Mouse (Mus musculus) CH12.LX (cell line): ENCODE results near the gene Hoxc5. TPM values are rescaled to one million over a fixed set of nuclear protein-coding genes. Genes with fewer than 3 reads are reported as not detected.

Source experiments
- DNase-seq: peaks from one replicate; pipeline ENCODE4 v3.0.0-alpha.2; 2013; ENCODE audit errors: extremely low read depth
- H3K27ac ChIP-seq: 2 replicates; pipeline ENCODE4 v1.5.1; 2012; ENCODE audit warnings: low read depth, mild to moderate bottlenecking, control low read depth, moderate library complexity; ENCODE audit not compliant: insufficient read depth
- H3K27me3 ChIP-seq: replicated peaks from 2 replicates; pipeline ENCODE3; 2012; ENCODE audit warnings: inconsistent platforms
- H3K36me3 ChIP-seq, 2 experiments: replicated peaks in 1 of 2; 2 replicates each; pipeline versions ENCODE3 to v1.6.1; 2012; ENCODE audit warnings: inconsistent platforms in 1 of 2, low read length in 1 of 2, mild to moderate bottlenecking in 1 of 2, mixed read lengths in 1 of 2, moderate library complexity in 1 of 2; ENCODE audit not compliant: control insufficient read depth in 1 of 2, insufficient read depth in 1 of 2
- H3K4me1 ChIP-seq, 2 experiments: 2 replicates each; pipeline ENCODE4 v1.6.1; 2012; ENCODE audit warnings: inconsistent platforms in 1 of 2, moderate library complexity in 1 of 2; ENCODE audit not compliant: insufficient read depth in 2 of 2, control insufficient read depth in 1 of 2
- H3K4me2 ChIP-seq: 2 replicates; pipeline ENCODE4 v1.6.1; 2012; ENCODE audit warnings: low read depth, mild to moderate bottlenecking, control low read depth; ENCODE audit not compliant: poor library complexity, insufficient read depth, severe bottlenecking
- H3K4me3 ChIP-seq, 3 experiments: fragments of 150-350 bp in 1 of 3; sonication (generic) in 1 of 3; replicated peaks in 1 of 3; 2 replicates each; pipeline versions ENCODE3 to v1.5.1; 2011 to 2012; ENCODE audit warnings: low read depth in 2 of 3, low read length in 2 of 3, mild to moderate bottlenecking in 2 of 3, moderate library complexity in 2 of 3, control low read depth in 1 of 3, improper control_type of control experiment in 1 of 3, inconsistent platforms in 1 of 3, mixed read lengths in 1 of 3; ENCODE audit not compliant: poor library complexity in 1 of 3
- H3K79me2 ChIP-seq: replicated peaks from 2 replicates; pipeline ENCODE4 v1.6.1; 2012; ENCODE audit warnings: mild to moderate bottlenecking, moderate library complexity; ENCODE audit not compliant: control insufficient read depth, poor library complexity, insufficient read depth, severe bottlenecking; ENCODE audit errors: extremely low read depth
- H3K9ac ChIP-seq: 2 replicates; pipeline ENCODE4 v1.6.1; 2012; ENCODE audit warnings: low read depth, mild to moderate bottlenecking, control low read depth, moderate library complexity; ENCODE audit not compliant: insufficient read depth
- H3K9me3 ChIP-seq: replicated peaks from 2 replicates; pipeline ENCODE3; 2012; ENCODE audit warnings: low read length, inconsistent platforms, mixed read lengths
- CHD1 ChIP-seq: IDR thresholded peaks from 2 replicates; pipeline ENCODE4 v1.6.1; 2012; ENCODE audit warnings: low read depth, low read length, improper control_type of control experiment, inconsistent platforms
- CTCF ChIP-seq, 2 experiments: IDR thresholded peaks in 1 of 2; conservative IDR thresholded peaks in 1 of 2; 2 replicates each; pipeline ENCODE4 v1.5.1; 2011 to 2012; ENCODE audit warnings: low read depth in 2 of 2, low read length in 2 of 2, improper control_type of control experiment in 1 of 2, inconsistent platforms in 1 of 2, mild to moderate bottlenecking in 1 of 2, moderate library complexity in 1 of 2
- E2F4 ChIP-seq: IDR thresholded peaks from 2 replicates; pipeline ENCODE4 v1.6.1; 2011; ENCODE audit warnings: low read depth, low read length, improper control_type of control experiment; ENCODE audit not compliant: insufficient replicate concordance
- EP300 ChIP-seq: IDR thresholded peaks from 2 replicates; pipeline ENCODE4 v1.6.1; 2011; ENCODE audit warnings: low read length, improper control_type of control experiment
- ETS1 ChIP-seq: conservative IDR thresholded peaks from 2 replicates; pipeline ENCODE4 v1.6.1; 2012; ENCODE audit warnings: low read depth, mild to moderate bottlenecking, inconsistent platforms, low read length, improper control_type of control experiment, moderate library complexity
- GABPA ChIP-seq: IDR thresholded peaks from 2 replicates; pipeline ENCODE4 v1.6.1; 2012; ENCODE audit warnings: low read depth, low read length, improper control_type of control experiment, inconsistent platforms; ENCODE audit not compliant: insufficient replicate concordance
- HCFC1 ChIP-seq: IDR thresholded peaks from 2 replicates; pipeline ENCODE4 v1.6.1; 2012; ENCODE audit warnings: low read depth, mild to moderate bottlenecking, inconsistent platforms, low read length, improper control_type of control experiment
- KAT2A ChIP-seq: IDR thresholded peaks from 2 replicates; pipeline ENCODE4 v1.6.1; 2012; ENCODE audit warnings: low read length, improper control_type of control experiment, inconsistent platforms; ENCODE audit not compliant: insufficient replicate concordance
- MAFK ChIP-seq: IDR thresholded peaks from 2 replicates; pipeline ENCODE4 v1.6.1; 2011; ENCODE audit warnings: low read length, improper control_type of control experiment; ENCODE audit not compliant: insufficient replicate concordance
- MAX ChIP-seq: IDR thresholded peaks from 2 replicates; pipeline ENCODE4 v1.6.1; 2011; ENCODE audit warnings: low read length, improper control_type of control experiment
- MEF2A ChIP-seq: IDR thresholded peaks from 2 replicates; pipeline ENCODE4 v1.6.1; 2014; ENCODE audit warnings: low read depth, mild to moderate bottlenecking, inconsistent platforms, low read length, improper control_type of control experiment, borderline replicate concordance
- MXI1 ChIP-seq: IDR thresholded peaks from 2 replicates; pipeline ENCODE4 v1.6.1; 2011; ENCODE audit warnings: mild to moderate bottlenecking, low read depth, low read length, improper control_type of control experiment
- PAX5 ChIP-seq: IDR thresholded peaks from 2 replicates; pipeline ENCODE4 v1.6.1; 2012; ENCODE audit warnings: low read length, inconsistent platforms, mixed read lengths
- POLR2A ChIP-seq: IDR thresholded peaks from 2 replicates; pipeline ENCODE4 v1.6.1; 2011; ENCODE audit warnings: low read depth, mild to moderate bottlenecking, improper control_type of control experiment, low read length
- POLR2AphosphoS2 ChIP-seq: IDR thresholded peaks from 2 replicates; pipeline ENCODE4 v1.6.1; 2011; ENCODE audit warnings: low read depth, low read length, improper control_type of control experiment
- RCOR1 ChIP-seq: conservative IDR thresholded peaks from 2 replicates; pipeline ENCODE4 v1.6.1; 2012; ENCODE audit warnings: low read depth, mild to moderate bottlenecking, inconsistent platforms, low read length, improper control_type of control experiment
- TBP ChIP-seq: conservative IDR thresholded peaks from 2 replicates; pipeline ENCODE4 v1.6.1; 2011; ENCODE audit warnings: low read depth, low read length, improper control_type of control experiment
- TCF12 ChIP-seq: IDR thresholded peaks from 2 replicates; pipeline ENCODE4 v1.6.1; 2014; ENCODE audit warnings: low read depth, mild to moderate bottlenecking, inconsistent platforms, low read length, improper control_type of control experiment
- UBTF ChIP-seq: IDR thresholded peaks from 2 replicates; pipeline ENCODE4 v1.6.1; 2012; ENCODE audit warnings: low read depth, mild to moderate bottlenecking, inconsistent platforms, low read length, improper control_type of control experiment, moderate library complexity
- ZC3H11A ChIP-seq: IDR thresholded peaks from 2 replicates; pipeline ENCODE4 v1.6.1; 2012; ENCODE audit warnings: low read depth, mild to moderate bottlenecking, inconsistent platforms, low read length, improper control_type of control experiment
- ZMIZ1 ChIP-seq: IDR thresholded peaks from 2 replicates; pipeline ENCODE4 v1.6.1; 2012; ENCODE audit warnings: low read depth, mild to moderate bottlenecking, inconsistent platforms, low read length, improper control_type of control experiment
- ZNF384 ChIP-seq: IDR thresholded peaks from 2 replicates; pipeline ENCODE4 v1.6.1; 2012; ENCODE audit warnings: low read depth, low read length, improper control_type of control experiment, inconsistent platforms
- dilution Hi-C: fragments of 300-500 bp; cut with MboI; formaldehyde crosslinking; loops from 2 replicates; pipeline ENCODE4 v1.14.3; 2020; ENCODE audit warnings: low sequenced_read_pairs; ENCODE audit not compliant: extremely low pct_unique_long_range_greater_than_20kb, extremely low pct_ligation_motif_present
- in situ Hi-C: fragments of 300-500 bp; cut with MboI; formaldehyde crosslinking; loops from 3 replicates; pipeline ENCODE4 v1.14.3; 2019; ENCODE audit warnings: low sequenced_read_pairs, low pct_ligation_motif_present, low pct_unique_long_range_greater_than_20kb, mixed read lengths
- polyA plus RNA-seq: library from polyadenylated mRNA; unstranded; fragments of >175 nt; gene quantifications from 2 replicates; pipeline ENCODE4 v1.2.1, GENCODE M21; 2012; ENCODE audit warnings: low read depth; ENCODE audit not compliant: insufficient read length
- total RNA-seq, 2 experiments: library from RNA; depleted of rRNA; stranded (reverse); fragments of 300-350 nt in 1 of 2; fragments of >200 nt in 1 of 2; gene quantifications; 2 replicates each; pipeline ENCODE4 v1.2.3; 2012 to 2014

The Hoxc5 gene
- total and polyA plus RNA-seq, 3 experiments: 0.15 to 0.16 TPM; not detected in 1

GRCm38 (mm10) chr15:103039609-103040008 is 72.4 kb downstream of the Hoxc5 start:
- Histone ChIP-seq H3K27me3 (no peaks in the 10 kb centered on the region), H3K4me1 (peaks cover 0 to 48% of the 10 kb centered on the region in 2 experiments; a peak in 2 of 4 replicates), H3K79me2 (peaks cover 5% of the 10 kb centered on the region), H3K27ac (no peak overlapping the region), H3K4me2 (no peak overlapping the region), H3K36me3 (peaks cover 0 to 49% of the 10 kb centered on the region in 2 experiments), H3K9ac (no peak overlapping the region), H3K4me3 (no peak overlapping the region), H3K9me3 (no peaks in the 10 kb centered on the region)
- in situ Hi-C loops: no loop called here
- DNase-seq: no peak
- TF ChIP-seq UBTF (no peak), ETS1 (no peak), E2F4 (no peak), CTCF (conservative IDR thresholded peaks at IDR 0.05 in 1 of 2, IDR thresholded peaks at IDR 0.05 in 1 of 2; ENCODE audit: low read depth in 2 of 2, low read length in 2 of 2) (no peak), CHD1 (no peak), KAT2A (no peak), MXI1 (no peak), ZMIZ1 (no peak), MAFK (no peak), PAX5 (no peak), EP300 (no peak), ZC3H11A (no peak), ZNF384 (no peak), GABPA (no peak), POLR2A (no peak), TCF12 (no peak), POLR2AphosphoS2 (no peak), MEF2A (no peak), HCFC1 (no peak)
- dilution Hi-C loops: no loop called here

DNA sequence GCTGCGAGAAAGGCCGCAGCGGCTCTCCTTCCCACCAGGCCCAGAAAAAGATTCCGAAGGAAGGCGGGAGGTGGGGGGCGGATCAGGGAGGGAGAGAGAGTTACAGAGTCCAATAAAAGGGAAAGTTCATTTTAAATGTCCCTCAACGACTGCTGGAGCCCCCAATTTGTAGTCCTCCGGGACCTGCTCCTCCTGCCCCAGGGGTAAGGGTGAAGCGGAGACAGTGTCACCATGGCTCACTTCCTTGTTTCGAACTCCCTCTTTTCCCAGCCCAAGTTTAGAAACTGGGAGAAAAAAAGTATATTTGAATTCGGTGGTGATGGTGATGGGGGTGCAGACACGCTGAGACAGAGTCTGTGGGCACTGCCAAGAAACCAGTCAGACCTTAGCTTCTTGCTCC is 73.4 kb downstream of the Hoxc5 start:
- dilution Hi-C loops: no loop called here
- Histone ChIP-seq H3K9ac (no peak overlapping the region), H3K4me1 (peaks cover 0 to 48% of the 10 kb centered on the region in 2 experiments; a peak in 2 of 4 replicates), H3K27me3 (no peaks in the 10 kb centered on the region), H3K27ac (no peak overlapping the region), H3K9me3 (no peaks in the 10 kb centered on the region), H3K79me2 (peaks cover 3% of the 10 kb centered on the region; the same call in 1 of the 2 replicates), H3K4me2 (no peak overlapping the region), H3K36me3 (peaks cover 0 to 49% of the 10 kb centered on the region in 2 experiments), H3K4me3 (no peak overlapping the region)
- in situ Hi-C loops: no loop called here
- no peak for DNase-seq
- TF ChIP-seq POLR2A: no peak
- no peak for TF ChIP-seq CTCF (conservative IDR thresholded peaks at IDR 0.05 in 1 of 2, IDR thresholded peaks at IDR 0.05 in 1 of 2; ENCODE audit: low read depth in 2 of 2, low read length in 2 of 2)
- TF ChIP-seq MXI1: no peak
- no peak for TF ChIP-seq ZC3H11A
- TF ChIP-seq MAX: no peak
- no peak for TF ChIP-seq TBP
- no peak for TF ChIP-seq UBTF
- TF ChIP-seq RCOR1: no peak
